Mouse (Mus musculus) Patski (cell line): Measurements from ENCODE around the gene Efcc1. TPM values are rescaled to one million over a fixed set of nuclear protein-coding genes. Genes with fewer than 3 reads are reported as not detected.

ENCODE experiments used
- ATAC-seq: fragments of 100-300 bp; one replicate; pipeline ENCODE4 v1.8.0; 2021
- CTCF ChIA-PET: fragments of 350-600 bp; sonication (Branson Sonifier 250); formaldehyde crosslinking; loops from one replicate; lab custom pipeline; 2022; ENCODE audit warnings: inconsistent platforms; lab: Charles Lee
- POLR2A ChIA-PET: fragments of 350-600 bp; sonication (Branson Sonifier 250); formaldehyde crosslinking; loops from one replicate; lab custom pipeline; 2022; ENCODE audit warnings: antibody characterized with exemption, inconsistent platforms; lab: Charles Lee
- DNase-seq: peaks from one replicate; pipeline ENCODE4 v3.0.0-alpha.2; 2011; ENCODE audit warnings: low read depth, low spot score
- H3K27me3 ChIP-seq: fragments of 371-371 bp; one replicate; pipeline ENCODE4 v1.5.1; 2021
- CTCF ChIP-seq: fragments of 100-300 bp; IDR thresholded peaks from one replicate; pipeline ENCODE4 v1.5.1; 2021
- in situ Hi-C: fragments of 300-500 bp; cut with MboI; formaldehyde crosslinking; loops from 3 replicates; pipeline ENCODE4 v1.11.1; 2018; ENCODE audit warnings: low pct_unique_long_range_greater_than_20kb, mixed read lengths
- polyA plus RNA-seq: library from polyadenylated mRNA; unstranded; gene quantifications from one replicate; pipeline ENCODE4 v1.2.3, GENCODE M21; 2021

Efcc1 gene
- polyA plus RNA-seq, 1 experiment from 2014 or later = 0.10 TPM

DNA sequence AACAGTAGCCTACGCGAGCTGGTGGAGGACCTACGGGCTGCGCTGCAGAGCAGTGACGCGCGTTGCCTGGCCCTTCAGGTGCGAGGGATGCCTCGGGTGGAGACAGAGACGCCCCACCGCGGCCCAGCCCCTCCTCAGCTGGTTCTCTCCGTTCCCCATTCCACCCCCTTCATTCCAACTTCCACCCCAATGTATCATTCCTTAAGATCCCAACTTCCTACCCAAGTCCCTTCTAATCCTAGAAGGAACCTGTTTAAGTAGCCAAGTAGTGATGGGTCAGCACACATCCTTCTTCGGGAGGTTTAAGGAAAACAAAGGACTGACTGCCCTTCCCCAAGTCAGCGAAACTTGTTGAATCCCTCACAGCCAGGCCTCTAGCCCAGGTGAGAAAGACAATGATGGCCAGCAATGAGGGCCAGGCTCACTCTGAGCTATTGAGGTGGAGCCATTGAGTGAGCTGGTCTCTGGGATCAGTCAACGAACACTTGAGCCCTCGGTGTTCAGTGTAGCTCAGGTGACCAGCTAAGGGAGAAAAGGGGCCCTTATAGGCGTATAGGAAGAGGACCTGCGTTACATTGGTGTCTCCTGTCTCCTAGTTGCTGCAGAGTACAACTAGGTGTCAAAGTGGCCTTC lies 910 bp downstream of the Efcc1 start:
- no peak for TF ChIP-seq CTCF
- DNase-seq = no peak
- ChIA-PET POLR2A (interaction anchor here (0.5 kb wide), 1 partner anchor 119 kb away, joined by 4 read pairs; no protein-coding TSS in a partner anchor), CTCF (no interaction called here)
- ATAC-seq = no peak
- H3K27me3 ChIP-seq = peaks cover 42% of the 10 kb centered on the region
- in situ Hi-C loops = no loop called here

- ChIA-PET POLR2A (interaction anchor here (0.6 kb wide), 1 partner anchor 732 kb away, joined by 3 read pairs; no protein-coding TSS in a partner anchor), CTCF (interaction anchor here (1.3 kb wide), 1 partner anchor 11 kb away, joined by 3 read pairs; no protein-coding TSS in a partner anchor)
- H3K27me3 ChIP-seq = peaks cover 43% of the 10 kb centered on the region
- no peak for TF ChIP-seq CTCF
- DNase-seq (no peak), ATAC-seq (no peak)
- in situ Hi-C loops = no loop called here
Measured at GRCm38 (mm10) chr6:87732151-87733011, 1.7 kb downstream of the Efcc1 start.

- DNase-seq (no peak), ATAC-seq (no peak)
- CTCF ChIA-PET = interaction anchor here (1.3 kb wide), 1 partner anchor 10 kb away, joined by 3 read pairs; no protein-coding TSS in a partner anchor
- no peak for TF ChIP-seq CTCF
- POLR2A ChIA-PET = no interaction called here
- peaks cover 39% of the 10 kb centered on the region for H3K27me3 ChIP-seq
- in situ Hi-C loops = no loop called here
Measured at GRCm38 (mm10) chr6:87733131-87733930, 2.7 kb downstream of the Efcc1 start.

GRCm38 (mm10) chr6:87734136-87734535 lies 3.5 kb downstream of the Efcc1 start:
- DNase-seq (no peak), ATAC-seq (no peak)
- in situ Hi-C loops = no loop called here
- ChIA-PET POLR2A (no interaction called here), CTCF (no interaction called here)
- H3K27me3 ChIP-seq = peaks cover 39% of the 10 kb centered on the region
- TF ChIP-seq CTCF = no peak

- ATAC-seq (no peak), DNase-seq (no peak)
- H3K27me3 ChIP-seq = peaks cover 13% of the 10 kb centered on the region
- TF ChIP-seq CTCF = no peak
- POLR2A ChIA-PET = no interaction called here
- CTCF ChIA-PET = no interaction called here
- in situ Hi-C loops = no loop called here
Measured at GRCm38 (mm10) chr6:87736923-87737322, 6.3 kb downstream of the Efcc1 start.

DNA sequence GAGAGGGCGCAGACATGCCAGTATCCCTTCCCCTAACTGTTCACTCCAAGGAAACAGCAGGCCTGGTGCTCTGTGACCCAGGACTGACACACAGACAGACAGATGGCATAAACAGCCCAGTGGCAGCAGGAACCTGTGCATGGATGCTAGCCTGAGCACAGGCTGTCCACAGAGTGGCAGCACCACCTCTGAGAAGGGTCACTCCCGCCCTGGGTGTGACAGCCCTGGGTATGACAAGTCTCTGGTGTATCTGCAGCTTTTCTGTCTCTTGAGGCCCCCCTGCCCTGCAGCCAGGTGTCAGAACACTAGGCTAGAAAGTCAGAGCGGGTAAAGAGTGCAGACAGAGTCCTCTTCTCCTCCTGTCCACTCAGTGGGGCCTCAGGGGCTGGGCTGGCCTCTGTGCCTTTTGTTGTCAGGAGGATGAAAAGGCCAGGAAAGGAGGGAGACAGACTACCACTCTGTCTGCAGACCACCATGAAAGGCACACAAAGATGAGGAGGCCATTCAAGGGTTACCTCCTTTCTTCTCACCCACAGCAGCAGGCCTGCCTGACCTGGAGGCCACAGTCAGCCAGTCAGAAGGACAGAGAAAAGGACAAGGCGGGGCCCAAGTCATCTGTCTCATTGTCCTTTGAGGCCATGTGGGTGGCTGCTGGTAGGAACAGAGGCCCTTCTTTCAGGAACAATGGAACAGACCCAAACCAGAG lies 7.4 kb downstream of the Efcc1 start:
- CTCF ChIA-PET = no interaction called here
- POLR2A ChIA-PET = no interaction called here
- in situ Hi-C loops = no loop called here
- TF ChIP-seq CTCF = no peak
- no peak for DNase-seq
- no peak for ATAC-seq
- H3K27me3 ChIP-seq = peaks cover 10% of the 10 kb centered on the region

DNA sequence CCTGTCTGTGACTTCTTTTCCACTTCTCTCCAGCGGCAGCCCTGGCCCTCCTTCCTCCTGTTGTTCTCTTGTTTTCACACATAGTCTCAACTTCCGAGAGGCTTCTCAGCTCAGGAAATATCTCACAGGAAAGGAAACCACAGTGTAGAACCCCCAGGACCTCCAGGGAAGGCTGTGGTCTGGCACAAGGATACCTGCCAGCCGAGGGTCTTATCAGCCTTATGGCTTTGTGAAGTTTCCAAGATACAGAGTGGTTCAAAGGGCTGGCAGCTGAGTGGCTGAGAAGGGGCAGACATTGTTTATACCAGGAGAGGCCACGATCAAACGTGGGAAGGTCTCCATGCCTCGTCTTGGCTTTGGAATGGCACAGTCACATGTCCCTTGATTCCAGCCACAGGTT lies 9.2 kb downstream of the Efcc1 start:
- ATAC-seq (no peak), DNase-seq (no peak)
- H3K27me3 ChIP-seq = peaks cover 10% of the 10 kb centered on the region
- ChIA-PET POLR2A (no interaction called here), CTCF (no interaction called here)
- in situ Hi-C loops = no loop called here
- no peak for TF ChIP-seq CTCF

GRCm38 (mm10) chr6:87740496-87740895 lies 9.8 kb downstream of the Efcc1 start:
- in situ Hi-C loops = no loop called here
- DNase-seq (no peak), ATAC-seq (no peak)
- CTCF ChIA-PET = no interaction called here
- no peak for TF ChIP-seq CTCF
- POLR2A ChIA-PET = no interaction called here
- peaks cover 10% of the 10 kb centered on the region for H3K27me3 ChIP-seq

DNA sequence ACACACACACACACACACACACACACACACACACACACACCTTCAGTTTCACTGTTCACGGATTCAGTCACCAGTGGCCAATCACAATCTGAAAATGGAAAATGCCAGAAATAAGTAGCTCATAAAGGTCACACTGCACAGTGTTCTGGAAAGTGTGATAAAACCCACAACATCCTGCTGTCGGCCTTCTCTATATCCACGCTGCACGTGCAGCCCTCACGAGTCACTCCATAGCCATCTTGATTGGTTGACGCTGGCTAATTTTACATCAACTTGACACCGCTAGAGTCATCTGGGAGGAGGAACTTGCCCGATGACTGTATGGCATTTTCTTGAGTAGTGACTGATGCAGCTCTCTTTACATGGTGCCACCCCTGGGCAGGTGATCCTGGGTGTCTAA lies 11.3 kb downstream of the Efcc1 start:
- in situ Hi-C loops = no loop called here
- TF ChIP-seq CTCF = no peak
- ATAC-seq (no peak), DNase-seq (no peak)
- H3K27me3 ChIP-seq = no peaks in the 10 kb centered on the region
- CTCF ChIA-PET = no interaction called here
- POLR2A ChIA-PET = interaction anchor here (0.6 kb wide), 1 partner anchor 675 kb away, joined by 4 read pairs; no protein-coding TSS in a partner anchor

DNA sequence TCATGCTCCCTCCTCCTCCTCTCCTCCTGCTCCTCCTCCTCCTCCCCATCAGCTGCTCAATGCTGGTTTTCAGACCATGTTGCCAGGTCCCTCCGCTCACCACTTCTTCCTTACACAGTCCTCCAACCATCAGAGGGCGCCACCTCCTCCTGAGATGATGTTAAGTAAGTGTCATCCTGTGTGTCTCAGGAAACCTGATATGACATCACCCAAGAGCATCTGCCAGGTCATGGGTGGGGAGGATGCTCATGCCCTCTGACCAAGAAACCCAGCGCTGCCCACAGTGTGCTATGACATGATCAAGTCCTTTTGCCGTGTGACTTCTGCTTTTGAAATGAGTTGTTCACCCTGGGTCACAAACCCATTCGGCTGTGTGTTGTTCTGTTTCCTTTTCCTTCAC lies 12.1 kb downstream of the Efcc1 start:
- H3K27me3 ChIP-seq = no peaks in the 10 kb centered on the region
- DNase-seq = no peak
- no peak for ATAC-seq
- no peak for TF ChIP-seq CTCF
- POLR2A ChIA-PET = no interaction called here
- CTCF ChIA-PET = no interaction called here
- in situ Hi-C loops = no loop called here
